Mouse (Mus musculus): ENCODE measurements around the gene Gab2.

- TF ChIP-seq CTCF (IDR thresholded peaks at IDR 0.05; ENCODE audit: control insufficient read depth, insufficient read depth, insufficient read length), result no peak
- no peak for TF ChIP-seq MAX (IDR thresholded peaks at IDR 0.05)
- TF ChIP-seq MYOG (IDR thresholded peaks at IDR 0.05; ENCODE audit: control insufficient read depth, extremely low read depth, insufficient read length), result no peak
- TF ChIP-seq FOSL1 (IDR thresholded peaks at IDR 0.05; ENCODE audit: insufficient read depth, low read length, poor library complexity, severe bottlenecking), result no peak
- TF ChIP-seq USF1 (IDR thresholded peaks at IDR 0.05; ENCODE audit: low read depth), result no peak
- TF ChIP-seq MYOD1 (IDR thresholded peaks at IDR 0.05; ENCODE audit: control insufficient read depth, insufficient read length, low read depth), result no peak
Observed at GRCm38 (mm10) chr7:97356875-97357276, 275.5 kb downstream of the Gab2 start.

All from C2C12 (cell line).